14 mouse cellular contexts compared by ENCODE assay signal in the genomic region with DNA sequence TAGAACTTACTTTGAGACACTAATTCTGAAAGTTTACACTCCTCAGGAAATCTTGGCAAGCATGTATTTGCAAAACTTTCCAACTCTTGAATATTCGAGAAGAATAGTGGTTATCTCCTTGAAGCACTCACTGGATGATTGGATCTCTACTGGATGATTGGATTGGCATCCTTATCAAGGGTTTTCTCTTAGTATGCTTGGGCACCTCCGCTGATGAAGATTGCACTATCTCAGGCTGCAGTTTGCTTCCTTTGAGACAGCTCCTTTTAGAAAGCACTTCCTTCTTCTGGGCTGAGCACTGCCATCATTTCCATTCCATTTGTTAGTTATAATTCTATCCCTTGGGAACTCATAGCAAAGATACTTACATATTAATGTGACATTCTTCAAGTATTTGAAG.
"Had no signal": no experiment of that assay in that cellular context is flagged by ENCODE, and none has a peak within 500 bp of the region (broad histone marks: within the 10 kb centered on the region; RNA-seq: fewer than 3 reads in every experiment).

No protein-coding gene starts in this region.

- ATAC-seq: midbrain, embryonic 13.5 days; midbrain, embryonic 15.5 days had no signal

- H3K4me3 ChIP-seq: megakaryocyte, embryonic 14.5 days; midbrain, embryonic 13.5 days; midbrain, embryonic 15.5 days; neural tube, embryonic 12.5 days; stomach, embryonic 15.5 days had no signal

- H3K4me1 ChIP-seq: midbrain, embryonic 13.5 days; midbrain, embryonic 15.5 days; neural tube, embryonic 12.5 days had no signal

- DNase-seq: lung, adult 18-20 months; lung, embryonic 14.5 days; lung, postnatal 10 days; lung, postnatal 4 days; right cerebral cortex, postnatal 14 days; thymus, adult 2 months; thymus, postnatal 36 days had no signal

- H3K27ac ChIP-seq: midbrain, embryonic 13.5 days; midbrain, embryonic 15.5 days; neural tube, embryonic 12.5 days; stomach, embryonic 15.5 days; stomach, postnatal 0 days had no signal

- H3K4me2 ChIP-seq: lung, embryonic 14.5 days; midbrain, embryonic 11.5 days; midbrain, embryonic 13.5 days; midbrain, embryonic 15.5 days; neural tube, embryonic 12.5 days; stomach, embryonic 15.5 days had no signal

- H3K36me3 ChIP-seq: midbrain, embryonic 13.5 days; midbrain, embryonic 15.5 days; neural tube, embryonic 12.5 days; stomach, embryonic 15.5 days had no signal

- H3K9ac ChIP-seq: lung, embryonic 14.5 days; midbrain, embryonic 13.5 days; midbrain, embryonic 15.5 days; neural tube, embryonic 12.5 days; stomach, embryonic 15.5 days had no signal

- H3K27me3 ChIP-seq: megakaryocyte, embryonic 14.5 days; midbrain, embryonic 13.5 days; midbrain, embryonic 15.5 days; neural tube, embryonic 12.5 days; stomach, embryonic 15.5 days had no signal

- H3K9me3 ChIP-seq: megakaryocyte, embryonic 14.5 days; midbrain, embryonic 13.5 days; midbrain, embryonic 15.5 days; neural tube, embryonic 12.5 days; stomach, embryonic 15.5 days had no signal
